Mouse (Mus musculus): ENCODE data around the gene Stac2.

DNA sequence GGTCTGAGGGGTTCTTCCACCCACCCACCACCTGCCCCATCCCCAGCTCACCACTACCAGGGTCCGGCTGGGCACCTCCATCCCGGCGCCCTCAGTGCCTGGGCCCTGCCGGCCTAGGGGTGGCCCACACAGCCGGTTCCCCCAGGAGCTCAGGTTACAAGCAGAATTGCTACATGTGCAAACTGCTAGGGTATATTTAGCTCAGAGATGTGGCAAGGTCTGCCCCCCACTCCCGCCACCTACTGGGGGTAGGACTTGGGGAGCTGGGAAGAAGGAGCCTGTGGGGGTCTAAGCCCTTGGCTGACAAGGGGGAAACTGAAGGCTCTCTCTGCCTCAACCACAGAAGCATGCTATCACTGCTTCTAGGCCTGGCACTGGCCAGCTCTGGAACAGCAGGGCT, 35.0 kb downstream of the Stac2 start:
- TF ChIP-seq POLR2A (IDR thresholded peaks at IDR 0.05; ENCODE audit: control insufficient read depth, low read depth, low read length) (no peak), CTCF (IDR thresholded peaks at IDR 0.05; ENCODE audit: control insufficient read depth, insufficient read depth, insufficient replicate concordance, low read depth, low read length) (no peak)
